Mouse (Mus musculus): ENCODE measurements around the gene Pank1. TPM values are rescaled to one million over a fixed set of nuclear protein-coding genes. Genes with fewer than 3 reads are reported as not detected.

The Pank1 gene
- total and polyA plus RNA-seq, 3 experiments: 1.8 to 3.2 (median 2.9) TPM

- TF ChIP-seq ZMIZ1 (IDR thresholded peaks at IDR 0.05; ENCODE audit: low read depth, low read length) (no peak), SMC3 (IDR thresholded peaks at IDR 0.05; ENCODE audit: low read depth, low read length) (peak; percentile 73), POLR2A (IDR thresholded peaks at IDR 0.05; ENCODE audit: low read depth, low read length) (no peak), MAZ (IDR thresholded peaks at IDR 0.05; ENCODE audit: low read depth, low read length) (no peak), USF2 (conservative IDR thresholded peaks at IDR 0.05; ENCODE audit: low read depth, low read length) (no peak), GABPA (IDR thresholded peaks at IDR 0.05; ENCODE audit: insufficient replicate concordance, low read depth, low read length) (no peak), EP300 (IDR thresholded peaks at IDR 0.05; ENCODE audit: low read length) (no peak), MXI1 (IDR thresholded peaks at IDR 0.05; ENCODE audit: low read depth, low read length) (no peak), PAX5 (IDR thresholded peaks at IDR 0.05; ENCODE audit: low read length) (no peak), ETS1 (conservative IDR thresholded peaks at IDR 0.05; ENCODE audit: low read depth, low read length) (no peak), RAD21 (IDR thresholded peaks at IDR 0.05; ENCODE audit: low read depth, low read length) (peak; percentile 39), ZNF384 (IDR thresholded peaks at IDR 0.05; ENCODE audit: low read depth, low read length) (no peak), IRF4 (IDR thresholded peaks at IDR 0.05; ENCODE audit: low read depth, low read length) (no peak), MYC (IDR thresholded peaks at IDR 0.05; ENCODE audit: low read depth, low read length) (no peak), CTCF (conservative IDR thresholded peaks at IDR 0.05 in 1 of 2, IDR thresholded peaks at IDR 0.05 in 1 of 2; ENCODE audit: low read depth in 2 of 2, low read length in 2 of 2) (peak; percentile 68 to 71)
- no peak overlapping the region for H3K4me3 ChIP-seq (replicated peaks in 1 of 3; ENCODE audit: low read depth in 2 of 3, low read length in 2 of 3, poor library complexity in 1 of 3)
- H3K4me2 ChIP-seq (ENCODE audit: insufficient read depth, low read depth, poor library complexity, severe bottlenecking): no peak overlapping the region
- in situ Hi-C loops (cut with MboI; ENCODE audit: low pct_ligation_motif_present, low pct_unique_long_range_greater_than_20kb, low sequenced_read_pairs) (no loop called here), dilution Hi-C loops (cut with MboI; ENCODE audit: extremely low pct_ligation_motif_present, extremely low pct_unique_long_range_greater_than_20kb, low sequenced_read_pairs) (no loop called here)
- no peaks in the 10 kb centered on the region for H3K79me2 ChIP-seq (replicated peaks; ENCODE audit: control insufficient read depth, extremely low read depth, insufficient read depth, poor library complexity, severe bottlenecking)
- 0 out of 4 replicates have a peak, but pooled peaks cover 0 to 4% of the 10 kb centered on the region in 2 experiments for H3K4me1 ChIP-seq (ENCODE audit: control insufficient read depth in 1 of 2, insufficient read depth in 2 of 2)
- H3K9me3 ChIP-seq (replicated peaks; ENCODE audit: low read length): no peaks in the 10 kb centered on the region
- H3K36me3 ChIP-seq (replicated peaks in 1 of 2; ENCODE audit: control insufficient read depth in 1 of 2, insufficient read depth in 1 of 2, low read length in 1 of 2): peaks cover 0 to 11% of the 10 kb centered on the region in 2 experiments
- DNase-seq (ENCODE audit: extremely low read depth): peak; percentile 42
- no peak overlapping the region for H3K27ac ChIP-seq (ENCODE audit: insufficient read depth, low read depth)
- H3K9ac ChIP-seq (ENCODE audit: insufficient read depth, low read depth): no peak overlapping the region
- H3K27me3 ChIP-seq (replicated peaks): no peaks in the 10 kb centered on the region
Measured at GRCm38 (mm10) chr19:34825946-34826655, 53.2 kb downstream of the Pank1 start.

- dilution Hi-C loops (cut with MboI; ENCODE audit: extremely low pct_ligation_motif_present, extremely low pct_unique_long_range_greater_than_20kb, low sequenced_read_pairs) (no loop called here), in situ Hi-C loops (cut with MboI; ENCODE audit: low pct_ligation_motif_present, low pct_unique_long_range_greater_than_20kb, low sequenced_read_pairs) (no loop called here)
- Histone ChIP-seq H3K4me3 (replicated peaks in 1 of 3; ENCODE audit: low read depth in 2 of 3, low read length in 2 of 3, poor library complexity in 1 of 3) (no peak overlapping the region), H3K9ac (ENCODE audit: insufficient read depth, low read depth) (no peak overlapping the region), H3K27me3 (replicated peaks) (no peaks in the 10 kb centered on the region), H3K27ac (ENCODE audit: insufficient read depth, low read depth) (no peak overlapping the region), H3K9me3 (replicated peaks; ENCODE audit: low read length) (no peaks in the 10 kb centered on the region), H3K79me2 (replicated peaks; ENCODE audit: control insufficient read depth, extremely low read depth, insufficient read depth, poor library complexity, severe bottlenecking) (no peaks in the 10 kb centered on the region), H3K4me2 (ENCODE audit: insufficient read depth, low read depth, poor library complexity, severe bottlenecking) (no peak overlapping the region), H3K36me3 (replicated peaks in 1 of 2; ENCODE audit: control insufficient read depth in 1 of 2, insufficient read depth in 1 of 2, low read length in 1 of 2) (peaks cover 0 to 18% of the 10 kb centered on the region in 2 experiments), H3K4me1 (ENCODE audit: control insufficient read depth in 1 of 2, insufficient read depth in 2 of 2) (no peaks in the 10 kb centered on the region)
- no peak for TF ChIP-seq SIN3A (IDR thresholded peaks at IDR 0.05; ENCODE audit: low read length)
- no peak for TF ChIP-seq RCOR1 (conservative IDR thresholded peaks at IDR 0.05; ENCODE audit: low read depth, low read length)
- no peak for TF ChIP-seq ZKSCAN1 (IDR thresholded peaks at IDR 0.05; ENCODE audit: borderline replicate concordance, low read depth, low read length)
- no peak for TF ChIP-seq CTCF (conservative IDR thresholded peaks at IDR 0.05 in 1 of 2, IDR thresholded peaks at IDR 0.05 in 1 of 2; ENCODE audit: low read depth in 2 of 2, low read length in 2 of 2)
- no peak for TF ChIP-seq ZMIZ1 (IDR thresholded peaks at IDR 0.05; ENCODE audit: low read depth, low read length)
- TF ChIP-seq POLR2A (IDR thresholded peaks at IDR 0.05; ENCODE audit: low read depth, low read length): no peak
- no peak for TF ChIP-seq ETS1 (conservative IDR thresholded peaks at IDR 0.05; ENCODE audit: low read depth, low read length)
- TF ChIP-seq EP300 (IDR thresholded peaks at IDR 0.05; ENCODE audit: low read length): no peak
- no peak for TF ChIP-seq ZC3H11A (IDR thresholded peaks at IDR 0.05; ENCODE audit: low read depth, low read length)
- no peak for TF ChIP-seq E2F4 (IDR thresholded peaks at IDR 0.05; ENCODE audit: insufficient replicate concordance, low read depth, low read length)
- TF ChIP-seq MEF2A (IDR thresholded peaks at IDR 0.05; ENCODE audit: borderline replicate concordance, low read depth, low read length): no peak
- TF ChIP-seq TCF12 (IDR thresholded peaks at IDR 0.05; ENCODE audit: low read depth, low read length): no peak
- no peak for TF ChIP-seq BHLHE40 (IDR thresholded peaks at IDR 0.05; ENCODE audit: low read depth, low read length)
- TF ChIP-seq USF2 (conservative IDR thresholded peaks at IDR 0.05; ENCODE audit: low read depth, low read length): no peak
- TF ChIP-seq UBTF (IDR thresholded peaks at IDR 0.05; ENCODE audit: low read depth, low read length): no peak
- TF ChIP-seq CHD2 (IDR thresholded peaks at IDR 0.05; ENCODE audit: low read length): no peak
- DNase-seq (ENCODE audit: extremely low read depth): no peak
Measured at GRCm38 (mm10) chr19:34819577-34820170, 59.6 kb downstream of the Pank1 start.

Measured in CH12.LX (cell line).